Mouse (Mus musculus): Measurements from ENCODE around the gene Dusp13.

Gene Dusp13

DNA sequence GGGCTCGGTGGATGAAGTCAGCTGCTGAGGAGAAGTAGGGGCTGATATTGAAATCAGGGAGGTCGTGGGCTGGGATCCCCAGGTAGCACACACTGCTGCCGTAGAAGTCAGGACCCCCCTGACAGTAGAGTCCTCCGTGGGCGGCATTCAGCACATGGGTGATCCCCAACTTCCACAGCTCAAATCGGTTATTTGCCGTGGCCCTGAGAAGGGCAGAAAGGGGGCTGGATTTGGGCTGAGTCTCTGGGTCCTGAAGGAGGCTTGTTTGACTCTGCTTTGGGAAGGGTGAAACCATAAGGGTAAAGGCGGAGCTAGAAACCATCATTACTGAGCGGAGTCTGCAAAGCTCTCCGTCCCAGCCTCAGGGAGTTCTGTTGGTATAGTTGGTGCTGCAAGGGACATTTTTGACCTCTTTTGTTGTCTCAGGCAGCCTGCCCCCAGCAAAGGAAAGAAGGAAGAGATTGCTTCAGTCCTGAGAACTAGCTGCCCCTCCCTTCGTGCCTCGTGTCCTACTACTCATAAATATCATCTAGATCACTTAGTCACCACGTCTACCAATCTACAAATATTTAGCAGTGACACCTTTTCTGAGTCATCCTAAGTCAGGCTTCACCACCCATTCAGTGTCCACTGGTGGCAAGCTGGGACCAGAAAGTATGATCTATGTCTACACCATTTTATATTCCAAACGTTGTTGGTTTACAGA, 3.4 kb downstream of the Dusp13 start:
- peak; percentile 39 for DNase-seq (ENCODE audit: low spot score)

DNA sequence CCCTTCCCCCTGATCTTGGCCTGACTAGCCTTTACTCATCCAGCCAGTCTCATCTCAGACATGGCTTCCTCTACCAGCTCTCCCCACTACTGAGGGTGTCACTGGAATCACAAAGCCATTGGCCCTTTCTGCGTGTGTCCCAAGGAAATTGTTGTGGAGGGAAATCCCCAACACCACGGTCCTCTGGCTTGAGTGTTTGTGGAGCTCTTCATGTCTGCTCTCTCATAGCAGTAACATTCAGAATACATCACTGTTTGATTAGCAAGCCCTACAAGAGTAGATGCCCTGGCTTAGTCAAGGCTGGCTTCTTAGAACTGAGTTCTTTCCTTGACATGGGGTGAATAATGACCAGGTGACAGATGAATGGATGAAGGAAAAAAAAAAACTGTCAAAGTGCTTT, 4.1 kb downstream of the Dusp13 start:
- DNase-seq (ENCODE audit: low spot score), result no peak

DNA sequence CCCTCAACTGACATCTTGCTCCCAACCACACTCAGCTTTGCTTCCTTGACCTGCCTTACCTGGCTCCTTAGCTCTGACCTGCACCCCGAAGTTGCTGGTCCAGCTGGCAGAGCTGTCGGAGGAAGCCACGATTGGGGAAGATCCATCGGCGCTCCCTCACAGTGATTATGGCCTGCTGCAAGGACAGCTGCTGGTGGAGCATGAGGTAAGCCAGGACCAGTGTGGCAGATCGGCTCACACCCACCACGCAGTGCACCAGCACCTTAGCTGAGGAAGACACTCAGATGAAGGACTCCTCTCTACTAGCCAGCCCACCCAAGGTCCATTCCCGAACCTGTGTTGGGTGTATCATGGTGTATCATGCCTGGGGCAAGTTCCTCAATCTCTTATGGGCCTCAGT, 4.7 kb downstream of the Dusp13 start:
- no peak for DNase-seq (ENCODE audit: low spot score)

- no peak for DNase-seq (ENCODE audit: low spot score)
Measured at GRCm38 (mm10) chr14:21745149-21745548, 5.8 kb downstream of the Dusp13 start.

DNA sequence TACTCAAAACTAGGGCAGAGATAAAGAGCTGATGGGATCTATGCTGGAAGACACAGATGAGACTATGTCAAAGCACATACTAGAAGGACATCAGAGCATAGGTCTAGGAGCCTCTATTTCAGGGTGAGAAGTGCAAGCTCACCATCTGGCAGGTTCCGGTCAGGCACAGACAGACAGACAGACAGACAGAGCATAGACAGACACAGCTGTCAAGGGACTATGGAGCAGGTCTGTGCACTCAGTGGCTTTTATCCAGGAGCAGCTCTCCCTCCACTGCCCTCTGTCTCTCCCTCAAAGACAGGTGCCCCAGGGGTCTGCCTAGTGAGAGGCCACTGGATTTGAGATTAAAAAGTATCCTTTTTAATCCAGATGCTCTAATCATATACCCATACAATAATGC, 6.8 kb downstream of the Dusp13 start:
- DNase-seq (ENCODE audit: low spot score), result no peak

DNA sequence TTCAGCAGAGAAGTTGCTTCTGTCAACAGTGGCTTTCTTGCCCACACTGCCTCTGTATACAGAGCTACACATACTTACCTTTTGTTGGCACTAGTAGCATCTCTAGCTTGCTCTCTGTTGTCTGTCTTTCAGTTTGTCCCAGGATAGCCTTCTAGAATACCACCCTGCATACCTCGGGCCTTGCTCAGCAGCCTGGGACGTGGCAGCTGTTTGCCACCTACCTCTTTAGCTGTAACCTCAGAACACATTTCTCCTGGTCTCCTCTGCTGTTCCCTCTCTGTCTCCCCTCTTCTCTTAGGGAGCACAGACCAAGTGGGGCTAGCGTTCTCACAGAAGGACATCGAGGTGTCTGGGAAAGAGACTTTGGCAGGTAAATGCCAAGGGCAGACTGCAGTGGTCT, 8.5 kb downstream of the Dusp13 start:
- no peak for DNase-seq (ENCODE audit: low spot score)

DNA sequence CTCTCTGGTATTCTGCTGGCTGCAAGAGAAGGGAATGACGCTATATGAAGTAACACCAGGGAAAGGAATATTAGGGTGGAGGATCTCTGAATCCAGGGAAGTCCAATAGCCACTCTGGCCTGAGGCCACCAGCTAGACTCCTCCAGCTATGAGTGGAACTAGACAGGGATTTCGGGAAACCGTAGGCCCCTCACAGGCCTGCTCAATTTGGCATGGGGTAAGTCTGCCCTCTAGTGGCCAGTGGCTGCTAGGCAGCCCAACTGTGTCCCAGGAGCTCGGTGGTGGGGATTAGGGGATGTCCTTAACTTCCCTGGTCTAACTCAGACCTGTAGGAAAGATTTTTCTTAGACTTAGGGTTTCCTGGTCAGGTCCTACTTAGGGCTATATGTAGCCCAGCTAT, 9.2 kb downstream of the Dusp13 start:
- DNase-seq (ENCODE audit: low spot score), result peak; percentile 80

DNA sequence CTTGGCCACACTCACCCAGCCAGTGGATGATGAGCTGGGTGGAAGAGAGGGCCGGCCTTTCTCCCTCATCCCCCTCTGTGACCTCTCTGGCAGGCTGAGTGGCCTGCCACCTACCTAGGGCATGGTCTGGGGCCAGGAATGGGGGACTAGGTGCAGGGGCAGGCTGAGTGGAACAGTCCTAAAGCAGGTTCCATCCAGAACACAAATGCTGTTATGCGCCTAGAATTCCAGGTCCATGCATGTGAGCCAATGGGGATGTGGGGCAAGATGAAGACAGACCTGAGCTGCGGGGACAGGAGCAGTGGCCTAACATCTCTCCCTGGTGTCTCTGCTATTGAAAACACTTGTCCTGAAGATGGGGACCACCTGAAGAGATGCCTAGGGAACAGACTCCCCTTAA, 9.7 kb downstream of the Dusp13 start:
- no peak for DNase-seq (ENCODE audit: low spot score)

- DNase-seq (ENCODE audit: low spot score), result no peak
Measured at GRCm38 (mm10) chr14:21740345-21740744, 10.6 kb downstream of the Dusp13 start.

DNA sequence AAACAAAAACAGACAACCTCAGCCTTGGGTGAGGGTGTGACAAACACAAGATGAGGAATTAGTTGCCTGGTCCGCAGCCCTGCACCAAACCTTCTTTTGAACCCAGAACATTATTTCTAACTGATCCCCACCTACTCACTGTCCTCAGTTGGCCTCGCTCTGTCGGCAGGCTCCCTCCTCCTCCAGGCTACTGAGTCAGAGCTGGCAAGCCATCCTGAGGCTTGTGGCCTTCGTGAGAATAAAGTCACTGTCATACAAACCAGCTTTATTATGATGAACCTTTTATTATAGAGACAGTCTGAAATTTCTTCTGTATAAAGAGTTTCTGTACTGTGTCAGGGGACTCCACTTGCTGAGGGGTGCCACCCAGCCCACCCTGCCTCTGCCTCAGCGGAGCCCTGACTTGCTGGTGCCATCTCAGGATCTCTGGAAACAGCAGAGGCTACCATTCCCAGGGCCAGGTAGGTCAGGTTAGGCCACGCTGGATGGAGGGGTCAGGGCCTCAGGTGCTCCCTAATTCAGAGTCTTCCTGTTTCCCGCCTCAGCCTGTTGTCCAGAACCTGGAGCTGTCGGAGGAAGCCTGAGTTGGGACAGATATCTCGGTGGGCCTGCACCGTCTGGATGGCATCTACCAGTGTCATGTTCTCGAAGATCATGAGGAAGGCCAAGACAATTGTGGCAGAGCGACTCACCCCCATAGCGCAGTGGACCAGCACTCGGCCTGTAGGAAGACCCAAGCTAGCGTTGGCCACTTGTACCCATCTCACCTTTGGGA, 17.7 kb downstream of the Dusp13 start:
- DNase-seq (ENCODE audit: low spot score), result no peak

DNA sequence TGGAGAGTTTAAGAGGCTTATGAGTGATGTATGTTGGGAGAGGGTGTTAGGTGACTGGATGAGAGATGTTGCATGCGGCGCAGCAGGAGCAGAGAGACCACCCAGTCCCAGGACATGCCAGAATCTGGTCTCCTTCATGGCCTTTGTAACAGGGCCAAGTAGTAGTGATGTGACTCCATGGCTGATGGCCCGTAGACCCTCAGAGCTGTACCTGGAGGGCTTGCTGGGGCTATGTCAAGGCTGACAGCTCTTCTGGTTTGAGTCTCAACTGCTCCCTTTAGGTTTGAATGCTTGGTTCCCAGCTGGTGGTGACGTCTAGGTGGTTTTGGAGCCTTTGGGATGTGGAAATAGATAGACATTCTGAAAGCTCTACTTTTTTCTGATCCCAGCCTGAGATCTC, 21.0 kb downstream of the Dusp13 start:
- DNase-seq (ENCODE audit: low spot score), result no peak

DNA sequence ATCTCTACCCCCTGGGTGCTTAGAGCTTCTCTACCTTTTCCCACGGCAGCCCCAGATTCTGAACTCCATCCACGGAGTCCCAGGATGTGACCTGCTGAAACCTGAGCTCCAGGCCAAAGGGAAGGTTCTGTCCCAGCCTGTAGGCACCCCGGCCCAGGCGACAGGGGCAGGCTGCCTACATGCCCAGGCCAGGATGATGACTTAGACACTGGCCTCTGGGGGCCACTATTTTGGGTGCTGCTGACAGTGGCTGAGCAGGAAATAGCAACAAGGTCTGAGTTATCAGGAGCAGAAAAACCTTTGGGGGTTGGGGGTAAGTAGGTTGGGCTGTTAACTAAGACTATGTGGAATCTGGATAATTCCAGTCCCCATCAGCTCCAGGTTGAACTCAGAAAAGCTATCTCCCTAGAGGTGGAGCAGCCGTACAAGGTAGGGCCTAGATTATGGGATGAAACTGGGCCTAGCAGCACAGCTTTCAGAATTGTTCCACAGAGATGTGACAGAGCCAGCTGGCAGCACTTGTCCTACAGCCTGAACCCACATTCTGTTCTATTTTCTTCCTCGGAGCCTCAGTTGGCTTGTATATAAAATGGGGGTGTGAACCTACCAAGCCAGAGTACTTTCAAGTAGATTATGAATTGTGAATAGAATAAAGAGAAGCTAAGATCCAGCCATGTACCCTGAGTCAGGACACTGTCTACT, 21.8 kb downstream of the Dusp13 start:
- DNase-seq (ENCODE audit: low spot score), result no peak

DNA sequence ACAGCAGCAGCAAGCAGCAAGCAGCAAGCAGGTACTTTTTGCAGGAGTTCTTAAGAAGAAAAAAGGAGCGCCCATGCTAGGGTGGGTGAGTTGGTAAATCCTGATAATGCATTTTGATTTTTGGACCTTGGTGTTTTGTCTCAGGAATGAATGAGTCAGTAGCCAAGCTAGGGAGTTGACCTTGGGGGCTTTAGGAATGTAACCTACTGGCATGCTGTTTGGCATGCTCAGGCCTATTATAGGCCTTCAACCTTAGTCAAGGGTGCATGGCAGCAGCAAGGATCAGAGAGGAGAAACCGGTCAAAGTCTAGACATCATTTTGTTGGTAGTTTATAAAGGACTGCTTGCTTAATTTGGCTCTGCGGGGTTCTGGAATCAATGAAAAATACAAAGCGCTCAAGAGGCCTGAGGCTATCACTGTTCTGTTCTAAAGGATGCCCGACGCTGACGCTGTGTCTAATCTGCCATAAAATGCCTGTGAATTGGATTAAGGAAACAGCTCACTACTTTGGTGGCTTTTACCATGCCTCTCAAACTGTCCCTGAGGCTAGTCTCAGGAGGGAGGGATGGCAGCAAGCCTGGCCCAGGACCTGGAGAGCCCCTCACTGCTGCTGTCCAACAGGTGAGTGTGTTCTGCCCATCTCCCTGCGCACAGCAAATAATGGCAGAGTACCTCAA, 28.8 kb downstream of the Dusp13 start:
- DNase-seq (ENCODE audit: low spot score), result no peak

DNA sequence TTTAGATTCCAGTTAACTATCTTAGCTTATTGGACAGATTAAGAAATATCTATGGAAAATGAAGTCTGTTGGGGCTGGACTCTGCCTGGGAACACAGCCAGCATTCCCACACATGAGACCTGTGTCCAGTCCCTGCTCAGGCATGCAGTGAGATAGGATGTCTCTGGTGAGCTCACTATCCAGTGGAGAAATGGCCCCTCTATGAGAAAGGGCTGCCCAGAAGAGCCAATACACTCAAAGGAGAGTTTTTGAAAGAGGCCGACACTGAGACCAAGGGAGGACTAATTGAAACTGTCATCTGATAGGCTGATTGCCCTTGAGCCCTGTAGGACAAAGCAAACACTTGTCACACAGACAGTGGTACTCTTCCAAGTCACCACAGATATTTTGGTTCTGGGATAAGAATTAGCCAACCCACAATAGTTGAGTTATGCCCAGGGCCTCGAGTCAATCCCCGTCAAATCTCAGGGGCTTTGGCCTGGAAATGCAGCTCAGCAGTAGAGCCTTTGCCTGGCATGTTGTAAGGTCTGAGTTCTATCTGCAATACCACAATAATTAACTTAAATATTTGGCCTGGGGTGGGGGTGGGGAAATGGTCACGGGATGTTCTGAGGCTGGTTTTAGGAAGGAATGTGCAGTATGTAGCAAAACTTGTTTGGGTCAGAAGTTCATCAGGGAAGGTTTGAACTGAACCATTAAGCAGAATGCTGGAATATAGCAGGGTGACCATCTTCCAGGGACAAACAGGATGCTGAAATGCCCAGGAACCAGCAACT, 30.4 kb downstream of the Dusp13 start:
- no peak for DNase-seq (ENCODE audit: low spot score)

DNA sequence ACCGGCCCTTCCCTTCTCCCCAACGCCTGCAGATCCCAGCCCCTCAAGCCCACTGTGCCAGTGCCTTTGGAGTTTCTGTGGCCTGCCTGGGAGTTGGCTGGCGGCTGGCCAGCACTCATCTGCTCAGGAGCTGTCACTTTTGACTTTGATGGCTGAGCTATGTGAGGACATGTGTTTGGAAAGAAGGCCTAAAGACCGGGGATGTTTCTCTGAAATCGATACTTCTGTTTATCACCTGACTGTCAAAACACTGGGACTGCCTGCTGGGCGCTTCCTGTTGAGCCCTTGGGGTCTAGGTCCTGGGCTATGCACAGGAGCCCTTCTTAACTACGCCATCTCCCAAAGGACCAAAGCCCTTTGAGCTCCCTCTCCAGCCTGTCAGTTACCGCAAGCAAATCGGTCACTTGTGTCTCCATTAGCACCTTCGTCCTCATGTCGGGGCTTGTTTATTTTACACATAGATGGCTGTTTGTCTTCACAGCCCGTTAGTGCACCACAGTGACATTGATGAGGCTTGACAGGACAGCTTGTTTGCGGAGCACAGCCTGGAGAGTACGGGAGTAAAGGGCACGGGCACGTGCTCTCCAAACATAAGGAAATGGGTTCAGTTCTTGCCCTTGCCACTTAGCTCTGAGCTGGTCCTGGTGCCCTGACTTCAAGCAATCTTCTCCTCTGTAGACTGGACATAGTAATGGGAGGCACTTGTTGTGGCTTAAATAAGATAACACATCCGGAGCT, 31.2 kb downstream of the Dusp13 start:
- no peak for DNase-seq (ENCODE audit: low spot score)

DNA sequence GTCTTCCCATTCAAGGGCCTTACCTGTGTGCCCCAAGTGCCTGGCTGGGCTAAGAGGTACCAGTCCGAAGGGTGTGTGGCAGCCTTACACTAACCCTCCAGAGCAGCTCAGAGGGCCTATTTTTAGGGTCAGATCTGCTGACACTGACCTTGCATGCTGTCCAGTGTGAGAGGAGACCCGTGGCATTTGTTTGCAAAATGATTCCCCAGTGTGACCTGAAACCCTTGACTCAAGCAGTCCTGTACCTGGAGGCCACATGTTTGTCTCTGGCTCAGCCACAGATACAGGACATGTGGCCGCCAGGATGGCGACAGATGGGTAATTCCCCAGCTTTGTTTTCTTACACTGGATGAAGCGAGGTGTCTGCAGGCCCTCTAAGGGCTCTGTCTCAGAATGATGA, 36.5 kb downstream of the Dusp13 start, which contains the start of gene Dupd1:
Dupd1 (minus strand) TSS at position 91 of the 400 bp plus-strand sequence.
- no peak for DNase-seq (ENCODE audit: low spot score)

- DNase-seq (ENCODE audit: low spot score), result no peak
Measured at GRCm38 (mm10) chr14:21711231-21711630, 39.8 kb downstream of the Dusp13 start.

GRCm38 (mm10) chr14:21709545-21709944, 41.4 kb downstream of the Dusp13 start:
- DNase-seq (ENCODE audit: low spot score), result no peak

DNA sequence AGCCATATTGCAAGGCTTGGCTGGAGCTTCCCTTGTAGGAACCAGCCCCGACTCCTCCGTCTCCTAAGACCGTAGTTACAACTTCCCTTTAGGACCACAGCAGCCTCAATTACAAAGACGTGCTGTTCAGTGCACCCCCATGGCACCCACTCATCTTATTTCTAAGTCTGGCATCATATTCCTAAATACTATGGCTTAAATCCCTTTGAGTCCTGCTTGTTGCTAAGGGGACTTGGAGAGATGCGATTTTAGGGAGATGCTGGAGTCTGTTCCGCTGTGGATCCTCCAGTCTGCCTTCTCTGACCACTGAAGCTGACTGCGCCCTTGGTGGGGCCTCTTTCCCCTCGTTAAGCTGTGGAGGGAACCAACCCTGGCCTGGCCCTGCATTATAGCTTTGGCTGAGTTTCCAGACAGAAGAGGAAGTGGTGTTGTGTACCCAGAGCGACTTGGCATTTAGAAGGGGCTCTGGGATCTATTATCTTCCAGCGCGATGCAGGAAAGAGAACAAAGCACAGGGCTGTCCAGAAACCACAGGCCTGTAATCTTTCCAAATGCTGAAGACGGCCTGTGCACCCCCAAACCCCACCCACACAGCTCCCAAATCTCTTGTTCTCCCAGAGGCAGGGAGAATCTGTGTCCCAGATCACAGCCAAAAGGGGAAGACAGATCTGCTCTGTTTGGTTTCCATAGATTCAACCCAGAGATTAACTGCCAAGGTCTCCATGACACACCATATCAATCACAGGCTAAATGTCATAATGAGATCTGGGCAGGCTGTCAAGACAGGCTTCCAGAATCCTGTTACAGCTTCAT, 44.0 kb downstream of the Dusp13 start:
- DNase-seq (ENCODE audit: low spot score), result peak; percentile 22

GRCm38 (mm10) chr14:21705462-21705861, 45.5 kb downstream of the Dusp13 start:
- no peak for DNase-seq (ENCODE audit: low spot score)

All from urinary bladder, postnatal 14 days (tissue).